Mouse (Mus musculus) ES-Bruce4 (cell line): Measurements from ENCODE around the gene Tent4b. TPM values are rescaled to one million over a fixed set of nuclear protein-coding genes. Genes with fewer than 3 reads are reported as not detected.

ENCODE experiments used
- H3K27ac ChIP-seq: 2 replicates; pipeline ENCODE4 v1.5.1; 2012; ENCODE audit warnings: low read length, inconsistent platforms; ENCODE audit not compliant: insufficient read depth
- H3K27me3 ChIP-seq: 2 replicates; pipeline ENCODE4 v1.6.1; 2012; ENCODE audit warnings: mild to moderate bottlenecking, low read length, inconsistent platforms; ENCODE audit not compliant: control insufficient read depth, poor library complexity, insufficient read depth, severe bottlenecking
- H3K36me3 ChIP-seq: 2 replicates; pipeline ENCODE4 v1.6.1; 2012; ENCODE audit warnings: inconsistent platforms, mild to moderate bottlenecking, low read length, moderate library complexity; ENCODE audit not compliant: control insufficient read depth, poor library complexity, insufficient read depth, severe bottlenecking
- H3K4me1 ChIP-seq: one replicate; pipeline ENCODE4 v1.8.1; 2011; ENCODE audit warnings: low read length; ENCODE audit not compliant: control insufficient read depth, insufficient read depth
- H3K4me3 ChIP-seq: 2 replicates; pipeline ENCODE4 v1.5.1; 2011; ENCODE audit warnings: low read depth, mild to moderate bottlenecking, low read length
- H3K9ac ChIP-seq: 2 replicates; pipeline ENCODE4 v1.6.1; 2012; ENCODE audit warnings: low read depth, mild to moderate bottlenecking, inconsistent platforms; ENCODE audit not compliant: poor library complexity, severe bottlenecking
- H3K9me3 ChIP-seq: replicated peaks from 2 replicates; pipeline ENCODE4 v1.6.1; 2012; ENCODE audit warnings: mild to moderate bottlenecking, low read length, inconsistent platforms; ENCODE audit not compliant: control insufficient read depth, poor library complexity, insufficient read depth, severe bottlenecking
- CTCF ChIP-seq: IDR thresholded peaks from one replicate; pipeline ENCODE4 v1.8.1; 2011; ENCODE audit warnings: low read depth, low read length
- EP300 ChIP-seq: IDR thresholded peaks from 2 replicates; pipeline ENCODE4 v1.6.1; 2011; ENCODE audit warnings: low read depth, low read length; ENCODE audit not compliant: insufficient read depth
- POLR2A ChIP-seq: IDR thresholded peaks from one replicate; pipeline ENCODE4 v1.8.1; 2011; ENCODE audit warnings: low read length; ENCODE audit not compliant: insufficient read depth
- polyA plus RNA-seq: library from polyadenylated mRNA; stranded (reverse); fragments of >200 nt; gene quantifications from 2 replicates; pipeline ENCODE4 v1.2.4, GENCODE M21; 2011; ENCODE audit warnings: low read depth; ENCODE audit not compliant: missing spikeins, insufficient read depth, insufficient read length

Gene Tent4b
- polyA plus RNA-seq: 45.2 and 46.0 TPM in 2 replicates

DNA sequence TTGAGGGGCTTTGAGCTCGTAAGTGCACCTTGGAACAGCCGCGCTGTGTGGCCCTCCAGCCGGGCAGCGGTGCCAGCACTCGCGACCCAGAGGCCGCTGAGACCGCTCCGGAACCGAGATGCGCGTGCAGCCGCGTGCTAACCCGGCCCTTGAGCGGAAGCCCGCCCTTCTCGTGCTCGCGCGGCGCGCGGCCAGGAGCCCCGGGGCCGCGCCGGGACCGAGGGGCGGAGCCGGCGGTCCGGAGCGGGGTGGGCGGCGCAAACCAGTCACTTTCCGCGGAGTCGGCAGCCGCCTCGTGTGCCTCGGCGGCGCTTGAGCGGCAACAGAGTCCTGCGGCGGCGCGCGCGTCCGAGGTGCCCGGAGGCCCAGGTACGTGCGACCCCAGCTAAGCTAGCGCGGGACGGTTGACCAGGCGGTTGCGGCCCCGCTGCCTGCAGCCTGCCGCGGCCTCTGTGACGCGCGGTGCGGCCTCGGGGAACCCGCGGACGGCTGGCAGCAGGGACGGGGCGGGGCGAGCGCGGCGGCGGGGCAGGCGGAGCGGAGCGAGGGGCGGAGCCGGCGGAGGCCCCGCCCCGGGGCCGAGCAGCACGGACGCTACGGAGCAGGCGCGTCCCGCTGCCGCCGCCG is at the start of gene Tent4b:
Gene Tent4b, plus strand, starts transcription at position 269 of the 627 bp plus-strand sequence.
- peak within 1 kb of the TSS; percentile 98 for H3K9ac ChIP-seq
- no peaks in the 10 kb centered on the region for H3K27me3 ChIP-seq
- no peaks in the 10 kb centered on the region for H3K4me1 ChIP-seq
- no peak for TF ChIP-seq CTCF
- TF ChIP-seq POLR2A: no peak
- no peak for TF ChIP-seq EP300
- H3K9me3 ChIP-seq: no peaks in the 10 kb centered on the region
- H3K27ac ChIP-seq: peak within 1 kb of the TSS; percentile 55; the same call in 1 of the 2 replicates
- H3K36me3 ChIP-seq: peaks cover 9% of the 10 kb centered on the region
- peak within 1 kb of the TSS; percentile 95 for H3K4me3 ChIP-seq

DNA sequence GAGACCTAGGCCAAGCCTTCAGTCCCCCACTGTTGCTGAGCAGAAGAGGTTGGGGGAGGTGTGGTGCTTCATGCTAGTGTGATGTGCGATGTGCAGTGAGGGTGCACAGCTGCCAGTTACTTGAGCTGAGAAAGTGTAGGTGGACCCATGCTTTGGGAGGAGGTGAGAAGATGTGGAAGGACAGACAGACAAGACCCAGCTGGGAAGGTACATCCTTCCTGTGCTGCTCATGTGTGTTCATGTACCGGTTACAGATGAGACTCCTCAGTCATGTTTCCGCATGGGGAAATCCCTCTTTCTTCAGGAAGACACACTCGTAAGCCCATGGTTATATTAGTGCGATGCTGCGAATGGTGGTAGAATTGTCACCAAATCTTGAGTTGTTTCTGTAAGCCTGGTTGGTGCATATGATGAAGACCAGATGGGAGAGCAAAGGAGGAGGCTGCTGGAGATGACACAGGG is 48.1 kb upstream of the Tent4b start:
- Histone ChIP-seq H3K4me3 (no peak overlapping the region), H3K27me3 (no peaks in the 10 kb centered on the region), H3K9me3 (no peaks in the 10 kb centered on the region), H3K36me3 (peaks cover 43% of the 10 kb centered on the region), H3K27ac (no peak overlapping the region), H3K4me1 (no peaks in the 10 kb centered on the region), H3K9ac (no peak overlapping the region)
- no peak for TF ChIP-seq CTCF
- TF ChIP-seq EP300: no peak
- TF ChIP-seq POLR2A: no peak

- H3K9ac ChIP-seq: no peak overlapping the region
Observed at GRCm38 (mm10) chr8:88160237-88160995, 38.6 kb upstream of the Tent4b start.

GRCm38 (mm10) chr8:88161439-88161838 is 37.6 kb upstream of the Tent4b start:
- H3K36me3 ChIP-seq: peaks cover 73% of the 10 kb centered on the region
- no peaks in the 10 kb centered on the region for H3K4me1 ChIP-seq
- H3K27ac ChIP-seq: no peak overlapping the region
- H3K27me3 ChIP-seq: no peaks in the 10 kb centered on the region
- no peak overlapping the region for H3K9ac ChIP-seq
- no peaks in the 10 kb centered on the region for H3K9me3 ChIP-seq
- peak; percentile 57 for TF ChIP-seq CTCF
- no peak for TF ChIP-seq EP300
- no peak for TF ChIP-seq POLR2A
- H3K4me3 ChIP-seq: no peak overlapping the region

More at GRCm38 (mm10) chr8:88160237-88160995, 38.6 kb upstream of the Tent4b start:
- Histone ChIP-seq H3K27ac (no peak overlapping the region), H3K36me3 (peaks cover 72% of the 10 kb centered on the region), H3K27me3 (no peaks in the 10 kb centered on the region), H3K4me3 (no peak overlapping the region), H3K4me1 (no peaks in the 10 kb centered on the region), H3K9me3 (no peaks in the 10 kb centered on the region)
- no peak for TF ChIP-seq POLR2A
- TF ChIP-seq CTCF: no peak
- no peak for TF ChIP-seq EP300

- no peak overlapping the region for H3K27ac ChIP-seq
- H3K36me3 ChIP-seq: peaks cover 8% of the 10 kb centered on the region
- no peak overlapping the region for H3K9ac ChIP-seq
- H3K4me3 ChIP-seq: no peak overlapping the region
- no peaks in the 10 kb centered on the region for H3K4me1 ChIP-seq
- H3K27me3 ChIP-seq: no peaks in the 10 kb centered on the region
- 0 out of 2 replicates have a peak, but pooled peaks cover 2% of the 10 kb centered on the region for H3K9me3 ChIP-seq
- TF ChIP-seq EP300 (no peak), POLR2A (no peak), CTCF (no peak)
Observed at GRCm38 (mm10) chr8:88175264-88175663, 23.7 kb upstream of the Tent4b start.

GRCm38 (mm10) chr8:88177291-88177690 is 21.7 kb upstream of the Tent4b start:
- Histone ChIP-seq H3K9me3 (peaks cover 11% of the 10 kb centered on the region), H3K27me3 (no peaks in the 10 kb centered on the region), H3K9ac (no peak overlapping the region), H3K36me3 (no peaks in the 10 kb centered on the region), H3K4me1 (no peaks in the 10 kb centered on the region), H3K27ac (no peak overlapping the region), H3K4me3 (no peak overlapping the region)
- TF ChIP-seq CTCF (no peak), POLR2A (no peak), EP300 (no peak)
